Mouse (Mus musculus): Measurements from ENCODE around the gene Hbq1a. TPM values are rescaled to one million over a fixed set of nuclear protein-coding genes. Genes with fewer than 3 reads are reported as not detected.

Hbq1a gene
- polyA plus RNA-seq, 1 experiment, result 0.11 TPM

DNA sequence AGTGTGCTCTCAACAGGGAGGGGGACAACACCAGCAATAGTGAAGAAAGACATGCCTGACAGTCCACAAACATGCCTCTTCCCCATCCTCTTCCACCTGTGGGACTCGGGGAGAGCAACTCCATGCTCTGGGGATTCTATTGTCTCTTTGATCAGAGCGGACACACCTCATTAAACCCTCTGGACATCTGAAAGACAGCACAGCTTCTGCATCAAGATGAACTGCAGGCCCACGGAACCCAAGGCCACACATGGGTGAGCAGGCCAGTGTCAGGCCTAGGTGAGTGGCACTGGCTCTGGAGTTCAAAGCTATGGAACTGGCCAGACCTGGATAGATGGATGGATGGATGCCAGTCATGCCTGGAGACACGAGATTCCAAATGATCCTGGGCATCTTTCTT lies 9.6 kb downstream of the Hbq1a start:
- Histone ChIP-seq H3K4me3 (ENCODE audit: insufficient read depth, poor library complexity, severe bottlenecking) (no peak overlapping the region), H3K27me3 (ENCODE audit: control insufficient read depth, insufficient read depth, insufficient read length) (no peaks in the 10 kb centered on the region), H3K79me3 (ENCODE audit: low read depth) (no peaks in the 10 kb centered on the region), H3ac (ENCODE audit: control insufficient read depth, insufficient read length, low read depth) (no peak overlapping the region), H3K79me2 (ENCODE audit: control insufficient read depth, insufficient read depth) (no peaks in the 10 kb centered on the region), H3K36me3 (ENCODE audit: control insufficient read depth, insufficient read depth) (no peaks in the 10 kb centered on the region)
- TF ChIP-seq CTCF (IDR thresholded peaks at IDR 0.05; ENCODE audit: control insufficient read depth, insufficient read depth, insufficient read length) (no peak), MYOD1 (IDR thresholded peaks at IDR 0.05; ENCODE audit: control insufficient read depth, insufficient read length, low read depth) (no peak), CEBPB (IDR thresholded peaks at IDR 0.05; ENCODE audit: low read depth) (no peak), USF1 (IDR thresholded peaks at IDR 0.05; ENCODE audit: low read depth) (no peak), MAX (IDR thresholded peaks at IDR 0.05) (no peak), MYOG (IDR thresholded peaks at IDR 0.05; ENCODE audit: control insufficient read depth, extremely low read depth, insufficient read length) (no peak), FOSL1 (IDR thresholded peaks at IDR 0.05; ENCODE audit: insufficient read depth, low read length, poor library complexity, severe bottlenecking) (no peak)

GRCm38 (mm10) chr11:32309928-32310327 lies 10.1 kb downstream of the Hbq1a start:
- Histone ChIP-seq H3K27me3 (ENCODE audit: control insufficient read depth, insufficient read depth, insufficient read length) (no peaks in the 10 kb centered on the region), H3ac (ENCODE audit: control insufficient read depth, insufficient read length, low read depth) (no peak overlapping the region), H3K4me3 (ENCODE audit: insufficient read depth, poor library complexity, severe bottlenecking) (no peak overlapping the region), H3K79me3 (ENCODE audit: low read depth) (no peaks in the 10 kb centered on the region), H3K36me3 (ENCODE audit: control insufficient read depth, insufficient read depth) (no peaks in the 10 kb centered on the region), H3K79me2 (ENCODE audit: control insufficient read depth, insufficient read depth) (no peaks in the 10 kb centered on the region)
- TF ChIP-seq USF1 (IDR thresholded peaks at IDR 0.05; ENCODE audit: low read depth) (no peak), FOSL1 (IDR thresholded peaks at IDR 0.05; ENCODE audit: insufficient read depth, low read length, poor library complexity, severe bottlenecking) (no peak)

GRCm38 (mm10) chr11:32316009-32316408 lies 16.1 kb downstream of the Hbq1a start:
- no peaks in the 10 kb centered on the region for H3K79me2 ChIP-seq (ENCODE audit: control insufficient read depth, insufficient read depth)
- no peak overlapping the region for H3ac ChIP-seq (ENCODE audit: control insufficient read depth, insufficient read length, low read depth)
- TF ChIP-seq FOSL1 (IDR thresholded peaks at IDR 0.05; ENCODE audit: insufficient read depth, low read length, poor library complexity, severe bottlenecking) (no peak), USF1 (IDR thresholded peaks at IDR 0.05; ENCODE audit: low read depth) (no peak), CEBPB (IDR thresholded peaks at IDR 0.05; ENCODE audit: low read depth) (no peak), MYOG (IDR thresholded peaks at IDR 0.05; ENCODE audit: control insufficient read depth, extremely low read depth, insufficient read length) (no peak), MAX (IDR thresholded peaks at IDR 0.05) (no peak), CTCF (IDR thresholded peaks at IDR 0.05; ENCODE audit: control insufficient read depth, insufficient read depth, insufficient read length) (no peak), MYOD1 (IDR thresholded peaks at IDR 0.05; ENCODE audit: control insufficient read depth, insufficient read length, low read depth) (no peak)
- no peaks in the 10 kb centered on the region for H3K27me3 ChIP-seq (ENCODE audit: control insufficient read depth, insufficient read depth, insufficient read length)
- no peak overlapping the region for H3K4me3 ChIP-seq (ENCODE audit: insufficient read depth, poor library complexity, severe bottlenecking)
- no peaks in the 10 kb centered on the region for H3K36me3 ChIP-seq (ENCODE audit: control insufficient read depth, insufficient read depth)
- no peaks in the 10 kb centered on the region for H3K79me3 ChIP-seq (ENCODE audit: low read depth)

- no peaks in the 10 kb centered on the region for H3K79me2 ChIP-seq (ENCODE audit: control insufficient read depth, insufficient read depth)
- H3ac ChIP-seq (ENCODE audit: control insufficient read depth, insufficient read length, low read depth), result no peak overlapping the region
- H3K4me3 ChIP-seq (ENCODE audit: insufficient read depth, poor library complexity, severe bottlenecking), result no peak overlapping the region
- H3K36me3 ChIP-seq (ENCODE audit: control insufficient read depth, insufficient read depth), result no peaks in the 10 kb centered on the region
- no peaks in the 10 kb centered on the region for H3K27me3 ChIP-seq (ENCODE audit: control insufficient read depth, insufficient read depth, insufficient read length)
- no peaks in the 10 kb centered on the region for H3K79me3 ChIP-seq (ENCODE audit: low read depth)
- TF ChIP-seq MAX (IDR thresholded peaks at IDR 0.05) (no peak), USF1 (IDR thresholded peaks at IDR 0.05; ENCODE audit: low read depth) (no peak), MYOG (IDR thresholded peaks at IDR 0.05; ENCODE audit: control insufficient read depth, extremely low read depth, insufficient read length) (no peak), CTCF (IDR thresholded peaks at IDR 0.05; ENCODE audit: control insufficient read depth, insufficient read depth, insufficient read length) (no peak), FOSL1 (IDR thresholded peaks at IDR 0.05; ENCODE audit: insufficient read depth, low read length, poor library complexity, severe bottlenecking) (no peak), CEBPB (IDR thresholded peaks at IDR 0.05; ENCODE audit: low read depth) (no peak), MYOD1 (IDR thresholded peaks at IDR 0.05; ENCODE audit: control insufficient read depth, insufficient read length, low read depth) (peak; percentile 40)
These were observed 20.8 kb downstream of the Hbq1a start for GRCm38 (mm10) chr11:32320507-32321195.

DNA sequence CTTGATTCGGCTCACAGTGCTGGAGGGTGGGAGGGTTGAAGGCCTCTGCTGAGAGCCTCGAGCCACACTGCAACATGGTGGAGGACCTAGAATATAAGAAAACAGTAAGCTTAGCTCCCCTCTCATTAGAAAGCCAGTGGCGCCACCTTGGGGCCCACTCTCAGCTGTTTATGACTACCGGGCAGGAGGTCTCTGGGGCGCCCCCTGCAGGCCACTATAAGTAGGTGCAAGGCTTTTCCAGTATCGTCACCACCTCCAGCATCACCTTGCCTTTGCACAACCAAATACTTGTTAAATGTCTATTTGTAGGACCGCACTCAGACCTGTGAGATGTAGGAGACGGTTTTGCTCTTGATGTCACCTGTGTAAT lies 21.3 kb downstream of the Hbq1a start:
- TF ChIP-seq CTCF (IDR thresholded peaks at IDR 0.05; ENCODE audit: control insufficient read depth, insufficient read depth, insufficient read length) (peak; percentile 80), CEBPB (IDR thresholded peaks at IDR 0.05; ENCODE audit: low read depth) (no peak), USF1 (IDR thresholded peaks at IDR 0.05; ENCODE audit: low read depth) (no peak), MYOG (IDR thresholded peaks at IDR 0.05; ENCODE audit: control insufficient read depth, extremely low read depth, insufficient read length) (no peak), MAX (IDR thresholded peaks at IDR 0.05) (no peak)
- Histone ChIP-seq H3K27me3 (ENCODE audit: control insufficient read depth, insufficient read depth, insufficient read length) (no peaks in the 10 kb centered on the region), H3K79me2 (ENCODE audit: control insufficient read depth, insufficient read depth) (no peaks in the 10 kb centered on the region), H3K36me3 (ENCODE audit: control insufficient read depth, insufficient read depth) (no peaks in the 10 kb centered on the region), H3K4me3 (ENCODE audit: insufficient read depth, poor library complexity, severe bottlenecking) (no peak overlapping the region), H3K79me3 (ENCODE audit: low read depth) (no peaks in the 10 kb centered on the region), H3ac (ENCODE audit: control insufficient read depth, insufficient read length, low read depth) (no peak overlapping the region)

DNA sequence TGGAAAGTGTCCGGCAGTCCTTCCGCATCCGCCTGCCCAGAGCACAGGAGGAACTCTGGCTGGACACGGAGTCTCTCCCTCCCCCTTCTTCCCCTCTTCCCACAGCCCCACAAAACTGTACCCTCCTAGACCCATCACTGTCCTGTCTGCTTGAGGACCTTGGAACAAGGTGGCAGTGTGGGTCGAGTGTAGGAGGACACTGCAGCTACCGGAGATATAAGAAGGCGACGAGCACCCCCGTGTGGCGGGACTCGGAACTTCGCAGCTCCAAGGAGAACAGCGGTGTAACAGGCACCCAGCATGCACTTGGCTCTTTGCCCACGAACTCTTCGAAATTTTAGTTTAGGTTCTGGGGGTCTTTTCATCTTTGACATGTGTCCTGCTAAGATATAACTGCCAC lies 24.7 kb downstream of the Hbq1a start:
- H3K4me3 ChIP-seq (ENCODE audit: insufficient read depth, poor library complexity, severe bottlenecking), result no peak overlapping the region
- H3K27me3 ChIP-seq (ENCODE audit: control insufficient read depth, insufficient read depth, insufficient read length), result no peaks in the 10 kb centered on the region
- H3K79me2 ChIP-seq (ENCODE audit: control insufficient read depth, insufficient read depth), result no peaks in the 10 kb centered on the region
- H3ac ChIP-seq (ENCODE audit: control insufficient read depth, insufficient read length, low read depth), result no peak overlapping the region
- H3K36me3 ChIP-seq (ENCODE audit: control insufficient read depth, insufficient read depth), result no peaks in the 10 kb centered on the region
- H3K79me3 ChIP-seq (ENCODE audit: low read depth), result no peaks in the 10 kb centered on the region
- peak; percentile 58 for TF ChIP-seq CTCF (IDR thresholded peaks at IDR 0.05; ENCODE audit: control insufficient read depth, insufficient read depth, insufficient read length)
- no peak for TF ChIP-seq CEBPB (IDR thresholded peaks at IDR 0.05; ENCODE audit: low read depth)
